Mouse (Mus musculus) cerebellum, postnatal 4 days (tissue): ENCODE data around the gene Adam11.
"Not testable (repeated sequence)": the region's sequence is repeated elsewhere in the genome, so short reads cannot be mapped to it uniquely, and the experiment has no call there.

Experiments used
- DNase-seq, 2 experiments: peaks; one replicate each; pipeline ENCODE4 v3.0.0; 2022; ENCODE audit warnings: low spot score in 2 of 2, mixed read lengths in 1 of 2

Gene Adam11

DNA sequence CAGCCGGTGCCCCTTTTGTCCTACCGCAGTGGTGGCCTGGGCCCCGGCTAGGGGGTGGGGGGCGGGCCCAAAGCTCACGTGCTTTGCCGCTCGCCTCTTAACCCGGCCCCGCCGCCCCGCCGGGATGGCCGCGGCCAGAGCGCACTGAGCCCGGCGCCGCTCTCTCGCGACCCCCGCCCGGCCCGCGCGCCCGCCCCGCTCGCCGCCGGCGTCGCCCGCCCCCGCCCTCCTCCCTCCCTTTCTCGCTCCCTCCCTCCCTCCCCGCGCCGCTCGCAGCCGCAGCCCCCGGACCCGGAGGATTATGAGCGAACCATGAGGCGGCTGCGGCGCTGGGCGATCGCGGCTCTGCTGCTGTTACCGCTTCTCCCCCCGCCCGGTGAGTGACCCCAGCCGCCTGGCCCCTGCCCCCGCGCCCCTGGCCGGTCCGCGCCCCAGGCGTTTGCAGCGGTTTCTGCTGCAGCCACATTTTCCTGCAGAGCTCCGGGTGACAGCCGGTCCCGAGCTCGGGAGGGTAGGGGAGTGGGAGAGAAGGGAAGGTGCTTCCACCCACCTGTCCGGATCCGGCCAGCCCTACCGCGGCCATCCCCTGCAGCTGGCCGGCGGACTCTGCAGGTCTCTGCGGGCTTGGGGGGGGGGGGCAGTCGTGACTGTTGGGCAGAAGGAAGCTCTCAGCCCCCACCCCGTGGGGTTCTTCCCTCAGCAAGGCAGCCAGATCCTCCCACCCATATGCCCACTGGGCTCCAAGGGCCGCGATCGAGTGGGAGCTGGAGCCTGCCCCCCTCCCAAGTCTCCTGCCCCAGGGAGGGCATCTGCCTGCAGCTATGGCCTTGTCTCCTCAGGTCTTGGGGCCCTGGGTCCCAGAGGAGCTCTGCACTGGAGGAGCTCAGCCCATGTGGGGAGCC, at the start of gene Adam11:
Adam11 (plus strand) TSS at position 131 of the 902 bp plus-strand sequence.
- no peak for DNase-seq

DNA sequence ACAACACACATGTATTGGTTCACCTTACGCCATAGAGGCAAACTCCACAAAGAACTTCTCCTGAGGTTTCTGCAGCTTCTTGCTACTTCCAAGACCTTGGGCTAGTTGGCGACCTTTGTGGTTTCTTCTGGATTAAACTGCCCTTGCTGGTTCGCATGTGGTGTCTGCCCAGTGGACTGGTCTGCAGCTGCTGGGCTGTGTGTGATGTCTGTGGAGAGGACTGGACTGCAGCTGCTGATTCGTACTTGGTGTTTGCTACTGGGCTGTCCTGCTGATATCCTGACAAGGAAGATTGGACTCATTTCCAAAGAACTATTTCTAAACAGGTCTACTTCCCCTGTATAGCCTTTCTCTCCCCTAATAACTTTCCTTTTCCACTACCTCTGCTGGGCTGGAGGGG, 48.8 kb upstream of the Adam11 start:
- no peak for DNase-seq

GRCm38 (mm10) chr11:102714578-102714977, 46.7 kb upstream of the Adam11 start:
- DNase-seq, result not testable (repeated sequence)

- DNase-seq, result no peak
Observed at GRCm38 (mm10) chr11:102716135-102716534, 45.1 kb upstream of the Adam11 start.

DNA sequence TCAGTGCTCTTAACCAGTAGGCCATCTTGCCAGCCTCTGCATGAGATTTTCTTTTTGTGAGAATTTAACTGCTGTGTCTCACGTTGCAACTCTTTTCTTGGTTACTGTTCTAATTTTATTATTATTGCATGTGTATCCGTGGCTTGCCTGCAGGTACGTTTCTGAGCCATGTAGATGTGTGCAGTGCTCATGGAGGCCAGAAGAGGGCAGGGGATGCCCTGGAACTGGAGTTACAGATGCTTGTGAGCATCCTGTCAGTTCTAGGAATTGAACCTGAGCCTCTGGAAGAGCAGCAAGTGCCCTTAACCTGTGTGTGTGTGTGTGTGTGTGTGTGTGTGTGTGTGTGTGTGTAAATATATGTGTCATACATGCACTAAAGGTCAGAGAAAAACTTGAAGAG, 35.7 kb upstream of the Adam11 start:
- peak in 1 of 2 experiments; percentile 26 for DNase-seq

DNA sequence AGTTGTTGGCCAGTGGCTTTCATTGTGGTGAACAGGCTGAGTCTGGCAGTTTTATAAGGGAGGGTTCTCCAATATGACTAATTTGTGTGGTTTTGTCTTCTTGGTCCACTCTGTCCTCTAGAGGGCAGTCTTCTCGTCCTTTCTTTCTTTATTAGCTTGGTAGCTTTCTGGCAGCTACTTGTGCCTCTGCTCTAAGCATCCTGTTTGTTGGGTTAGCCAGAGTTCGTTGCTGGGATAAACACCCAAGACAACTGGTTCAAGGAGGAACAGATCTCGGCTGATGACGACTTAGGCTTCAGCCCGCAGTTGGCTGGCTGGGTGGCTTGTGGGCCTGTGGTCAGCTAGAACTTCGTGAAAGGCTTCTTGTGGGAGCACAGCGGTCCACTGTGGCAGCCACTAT, 32.6 kb upstream of the Adam11 start:
- peak in 1 of 2 experiments; percentile 32 for DNase-seq

GRCm38 (mm10) chr11:102729835-102730234, 31.4 kb upstream of the Adam11 start:
- DNase-seq, result no peak

DNA sequence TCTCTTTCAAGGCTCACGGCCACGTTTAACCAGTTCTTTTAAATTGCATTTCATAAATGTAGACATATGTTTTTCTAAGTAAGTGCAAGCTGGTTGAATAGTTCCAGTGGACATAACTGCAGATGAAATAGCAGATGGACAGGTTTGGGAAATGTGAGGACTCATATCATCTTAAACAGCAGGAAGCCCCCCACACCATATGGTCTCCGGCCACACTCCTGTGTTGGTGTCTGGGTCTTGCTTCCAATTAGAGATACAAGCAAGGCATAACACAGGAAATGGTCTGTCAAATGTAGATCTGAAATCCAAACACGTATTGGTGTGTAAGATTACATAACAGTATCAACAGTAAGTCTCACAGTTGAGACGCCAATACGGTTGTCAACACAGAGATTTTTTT, 29.9 kb upstream of the Adam11 start:
- DNase-seq, result no peak

DNA sequence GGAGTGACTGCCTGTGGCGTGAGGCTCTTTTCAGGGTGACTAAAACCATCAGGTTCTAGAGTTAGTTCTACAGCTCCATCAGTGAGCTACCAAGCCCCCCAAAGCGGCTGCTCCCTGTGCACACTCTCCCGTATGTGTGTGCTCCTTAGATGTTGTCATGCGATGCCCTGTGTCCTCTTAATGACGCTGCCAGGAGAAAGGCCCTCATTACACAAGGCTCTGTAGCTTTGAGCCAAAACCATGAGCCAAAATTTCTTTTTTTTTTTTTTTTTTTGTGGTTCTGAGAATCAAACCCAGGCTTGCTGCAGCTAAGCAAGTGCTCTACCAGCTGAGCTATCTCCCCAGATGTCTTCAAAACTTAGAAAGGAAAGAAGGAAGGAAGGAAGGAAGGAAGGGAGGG, 28.1 kb upstream of the Adam11 start:
- no peak for DNase-seq

GRCm38 (mm10) chr11:102734961-102735360, 26.3 kb upstream of the Adam11 start:
- DNase-seq, result no peak

- DNase-seq, result no peak
Observed at GRCm38 (mm10) chr11:102738046-102738445, 23.2 kb upstream of the Adam11 start.

DNA sequence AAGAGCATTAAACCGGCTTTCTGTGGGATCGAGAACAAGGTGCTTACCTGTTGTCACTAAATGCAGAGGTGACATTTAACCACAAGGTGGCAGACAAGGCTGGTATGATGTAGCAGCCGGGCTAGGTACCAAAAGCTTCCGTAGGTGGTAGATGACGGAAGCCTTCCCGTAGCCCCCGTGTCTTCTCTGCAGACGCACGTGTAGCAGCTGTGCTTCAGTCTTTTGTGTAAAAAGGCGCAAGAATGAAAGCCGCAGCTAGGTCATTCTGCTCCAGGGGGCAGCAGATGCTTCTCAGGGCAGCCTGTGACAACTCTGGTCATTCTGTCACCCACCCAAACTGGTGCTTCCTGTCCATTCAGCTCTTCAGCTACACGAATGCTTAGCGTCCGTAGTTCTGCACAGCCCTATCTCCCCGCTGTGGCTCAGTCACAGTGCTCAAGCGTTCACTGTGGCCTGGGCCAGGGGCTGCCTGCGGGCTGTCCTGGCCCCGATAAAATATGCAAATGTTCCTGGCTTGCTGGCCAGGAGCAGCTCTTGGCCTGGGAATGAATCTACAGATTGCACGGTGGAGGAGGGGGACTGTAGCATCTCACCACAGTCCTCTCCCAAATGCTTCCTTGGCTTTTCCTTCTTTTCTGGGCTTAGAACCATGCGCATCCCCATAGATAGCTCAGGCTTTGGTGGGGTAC, 21.8 kb upstream of the Adam11 start:
- DNase-seq, result peak in 1 of 2 experiments; percentile 77

DNA sequence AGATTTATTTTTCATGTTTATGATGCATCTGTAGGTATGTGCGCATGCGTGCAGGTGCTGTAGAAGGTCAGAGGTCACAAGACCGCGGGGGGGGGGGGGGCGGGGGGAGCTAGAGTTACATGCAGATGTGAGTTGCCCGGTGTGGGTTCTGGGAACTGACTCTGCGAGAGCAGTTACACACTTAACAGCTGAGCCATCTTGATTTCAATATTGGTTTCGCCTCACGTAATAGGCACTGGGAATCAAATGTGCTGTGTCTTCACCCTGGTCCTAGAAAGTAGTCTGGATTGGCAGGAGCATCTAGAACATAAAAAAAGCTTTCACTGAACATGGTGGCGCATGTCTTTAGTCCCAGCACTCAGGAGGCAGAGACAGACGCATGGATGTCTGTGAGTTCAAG, 20.6 kb upstream of the Adam11 start:
- no peak for DNase-seq

GRCm38 (mm10) chr11:102741129-102741950, 19.9 kb upstream of the Adam11 start:
- DNase-seq, result peak in 1 of 2 experiments; percentile 72

DNA sequence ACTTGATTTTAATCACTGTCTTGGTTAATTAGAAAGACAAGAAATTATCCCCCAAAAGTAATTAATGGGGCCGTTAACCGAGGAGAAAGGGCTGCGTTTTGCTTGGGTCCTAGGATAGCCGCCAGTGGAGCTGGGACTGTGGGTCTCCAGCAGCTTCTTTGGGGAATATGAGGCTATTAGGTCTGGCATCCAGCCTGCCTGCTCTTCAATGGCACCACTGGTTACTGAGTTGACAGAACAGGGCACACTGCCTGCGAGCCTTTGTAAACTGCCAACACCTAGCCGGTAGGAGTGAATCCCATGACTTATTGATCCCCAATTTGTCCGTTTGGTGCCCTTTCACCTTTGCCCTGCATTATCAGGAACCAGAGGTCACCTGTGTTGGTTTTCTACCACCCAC, 19.2 kb upstream of the Adam11 start:
- peak in 1 of 2 experiments; percentile 52 for DNase-seq

DNA sequence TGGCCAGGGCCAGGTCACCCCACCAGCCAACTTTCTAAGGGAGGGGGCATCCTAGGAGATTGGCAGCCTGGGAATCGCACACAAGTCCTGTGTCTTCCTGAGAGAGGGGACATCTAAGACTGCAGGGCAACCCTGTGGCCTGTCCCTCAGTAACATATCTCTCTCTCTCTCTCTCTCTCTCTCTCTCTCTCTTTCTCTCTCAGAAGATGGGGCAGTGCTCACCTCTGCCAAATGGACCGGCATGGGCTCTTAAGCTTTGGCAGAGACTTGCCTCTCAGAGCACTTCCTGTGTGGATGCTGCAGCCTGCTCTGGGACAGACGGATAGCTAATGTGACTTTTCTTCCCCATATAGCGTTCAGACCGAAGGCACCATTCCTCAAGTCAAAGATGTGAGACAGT, 18.4 kb upstream of the Adam11 start:
- DNase-seq, result no peak

- peak in 1 of 2 experiments; percentile 3 for DNase-seq
Observed at GRCm38 (mm10) chr11:102744746-102745145, 16.5 kb upstream of the Adam11 start.

- DNase-seq, result no peak
Observed at GRCm38 (mm10) chr11:102747866-102748265, 13.4 kb upstream of the Adam11 start.

DNA sequence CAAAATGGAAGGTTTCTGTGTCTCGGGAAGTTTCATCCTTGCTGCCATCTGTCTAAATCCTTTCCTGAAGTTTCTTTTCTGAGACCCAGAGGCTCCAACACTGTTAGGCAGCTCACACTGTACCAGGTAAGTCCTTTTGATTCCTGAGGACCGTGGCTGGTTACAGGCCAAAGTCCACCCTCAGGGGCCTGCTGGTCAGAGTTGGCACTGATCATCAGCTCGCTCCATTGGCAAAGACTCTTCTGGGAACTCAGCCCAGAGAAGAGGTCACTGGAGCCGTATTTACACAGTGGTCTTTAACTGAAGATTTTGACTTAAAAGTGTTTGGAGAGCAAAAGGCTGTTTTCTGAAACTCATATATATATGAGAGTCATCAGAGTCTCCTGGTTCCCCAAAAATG, 12.9 kb upstream of the Adam11 start:
- DNase-seq, result peak in 1 of 2 experiments; percentile 43

DNA sequence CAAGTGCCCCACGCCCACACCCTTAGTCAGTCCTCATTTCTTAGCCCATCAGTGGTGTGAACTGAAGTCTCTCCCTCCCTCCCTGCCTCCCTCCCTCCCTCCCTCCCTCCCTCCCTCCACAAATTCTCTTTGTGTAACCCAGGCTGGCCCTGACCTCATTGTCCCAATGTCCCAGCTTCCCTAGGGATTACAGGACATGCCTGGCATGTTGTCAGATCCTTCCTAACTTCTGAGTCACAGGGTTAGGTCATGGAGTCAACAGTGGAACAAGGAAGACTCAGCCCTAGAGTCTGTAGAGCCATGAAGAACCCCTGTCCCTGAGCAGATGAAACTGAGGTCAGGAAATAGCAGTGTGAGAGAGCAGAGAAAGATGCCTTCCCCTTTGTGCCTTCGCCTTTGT, 11.5 kb upstream of the Adam11 start:
- DNase-seq, result no peak

- DNase-seq, result no peak
Observed at GRCm38 (mm10) chr11:102752896-102753590, 8.2 kb upstream of the Adam11 start.
